Mouse (Mus musculus): ENCODE measurements around the gene Atp6v0a4.

GRCm38 (mm10) chr6:38064621-38065020 is 59.8 kb downstream of the Atp6v0a4 start:
- TF ChIP-seq POLR2A (IDR thresholded peaks at IDR 0.05; ENCODE audit: borderline replicate concordance, control insufficient read depth, low read depth, low read length) = no peak
- TF ChIP-seq CTCF (IDR thresholded peaks at IDR 0.05; ENCODE audit: control insufficient read depth, insufficient read depth, low read length) = no peak
